Mouse (Mus musculus): ENCODE data around the gene Bid. TPM values are rescaled to one million over a fixed set of nuclear protein-coding genes. Genes with fewer than 3 reads are reported as not detected.
"Not testable (repeated sequence)": the region's sequence is repeated elsewhere in the genome, so short reads cannot be mapped to it uniquely, and the experiment has no call there.

Bid gene
- polyA plus RNA-seq, 1 experiment from 2014 or later = 12.2 TPM

DNA sequence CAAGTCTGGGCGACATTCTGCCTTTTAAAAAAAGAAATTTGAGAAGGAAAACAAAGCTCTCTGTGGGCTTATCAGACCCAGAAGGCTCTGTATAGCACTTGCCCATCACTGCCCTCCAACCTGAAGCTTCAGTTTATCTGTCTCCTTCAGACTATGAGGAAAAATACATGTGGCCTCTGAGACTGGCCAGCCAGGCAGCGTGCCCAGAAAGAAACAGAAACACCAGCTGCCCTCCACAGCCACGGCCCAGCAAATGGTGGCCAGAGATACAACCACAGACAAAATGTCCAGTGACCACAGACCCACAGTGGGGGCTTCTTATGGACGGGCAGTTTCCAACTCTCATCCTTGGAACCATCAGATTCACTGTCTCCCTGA, 2.1 kb downstream of the Bid start:
- Histone ChIP-seq H3K27me3 (ENCODE audit: control insufficient read depth, insufficient read depth, low read length) (peaks cover 3% of the 10 kb centered on the region; the same call in 1 of the 2 replicates), H3K36me3 (ENCODE audit: control insufficient read depth, insufficient read depth, low read length) (no peaks in the 10 kb centered on the region), H3K4me2 (no peak overlapping the region; the same call in 1 of the 2 replicates), H3K9me3 (replicated peaks; ENCODE audit: control insufficient read depth, low read length) (no peaks in the 10 kb centered on the region), H3K4me1 (ENCODE audit: control insufficient read depth, insufficient read depth, low read length) (peaks cover 11% of the 10 kb centered on the region), H3K9ac (ENCODE audit: low read depth, low read length) (no peak overlapping the region), H3K4me3 (ENCODE audit: low read depth, low read length) (no peak overlapping the region), H3K27ac (ENCODE audit: low read depth, low read length) (no peak overlapping the region)
- ATAC-seq (replicated peaks; ENCODE audit: insufficient number of reproducible peaks, low FRiP score, low TSS enrichment) = no peak
- 63% methylated on average over 4 of the region's 4 CpGs for WGBS (ENCODE audit: insufficient replicate concordance)

DNA sequence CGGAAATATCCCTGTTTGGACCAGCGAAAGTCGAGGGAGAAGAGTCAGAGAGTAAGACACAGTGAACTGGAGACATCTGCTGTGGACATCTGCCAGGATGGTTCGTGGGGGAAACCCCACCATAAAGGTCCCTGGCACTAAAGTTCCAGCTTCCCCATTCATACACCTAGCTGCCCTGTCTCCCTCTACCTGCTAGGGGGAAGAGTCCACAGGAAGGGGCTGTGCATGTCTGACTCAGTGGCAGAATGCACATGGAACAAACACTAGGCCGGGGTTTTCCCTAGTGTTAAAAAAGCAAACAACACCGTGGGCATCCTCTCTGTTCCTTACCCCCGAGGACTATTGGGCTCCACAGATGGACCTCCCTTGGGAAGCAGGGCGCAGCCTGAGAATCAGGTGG, 2.9 kb downstream of the Bid start:
- H3K36me3 ChIP-seq (ENCODE audit: control insufficient read depth, insufficient read depth, low read length) = no peaks in the 10 kb centered on the region
- no peak for ATAC-seq (replicated peaks; ENCODE audit: insufficient number of reproducible peaks, low FRiP score, low TSS enrichment)
- WGBS (ENCODE audit: insufficient replicate concordance) = 81% methylated on average over 8 of the region's 8 CpGs
- no peaks in the 10 kb centered on the region for H3K9me3 ChIP-seq (replicated peaks; ENCODE audit: control insufficient read depth, low read length)
- no peak overlapping the region for H3K4me2 ChIP-seq
- H3K27me3 ChIP-seq (ENCODE audit: control insufficient read depth, insufficient read depth, low read length) = peaks cover 3% of the 10 kb centered on the region; the same call in 1 of the 2 replicates
- H3K4me3 ChIP-seq (ENCODE audit: low read depth, low read length) = no peak overlapping the region
- no peak overlapping the region for H3K27ac ChIP-seq (ENCODE audit: low read depth, low read length)
- no peak overlapping the region for H3K9ac ChIP-seq (ENCODE audit: low read depth, low read length)
- peaks cover 11% of the 10 kb centered on the region for H3K4me1 ChIP-seq (ENCODE audit: control insufficient read depth, insufficient read depth, low read length)

DNA sequence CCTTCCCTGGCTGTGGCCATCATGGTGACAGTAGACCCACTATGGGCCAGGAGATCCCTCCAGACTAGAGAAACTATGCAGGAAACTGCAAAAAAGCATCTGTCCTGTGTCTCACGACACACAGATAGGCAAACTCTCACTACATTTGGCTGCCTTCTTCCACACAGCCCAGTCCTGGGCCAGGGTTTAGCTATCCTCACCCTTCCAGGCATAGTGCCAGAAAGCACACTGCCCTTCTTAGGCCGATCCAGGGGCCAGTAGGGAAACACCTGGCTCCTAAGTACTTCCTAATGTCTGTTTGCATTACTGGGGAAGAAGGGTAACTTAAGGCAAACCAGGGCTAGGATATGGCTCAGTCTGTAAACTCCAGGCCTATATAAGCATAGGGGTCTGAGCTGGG, 3.7 kb downstream of the Bid start:
- H3K4me3 ChIP-seq (ENCODE audit: low read depth, low read length) = no peak overlapping the region
- H3K9me3 ChIP-seq (replicated peaks; ENCODE audit: control insufficient read depth, low read length) = no peaks in the 10 kb centered on the region
- peaks cover 11% of the 10 kb centered on the region for H3K4me1 ChIP-seq (ENCODE audit: control insufficient read depth, insufficient read depth, low read length)
- H3K9ac ChIP-seq (ENCODE audit: low read depth, low read length) = no peak overlapping the region
- WGBS (ENCODE audit: insufficient replicate concordance) = 48% methylated on average over 2 of the region's 2 CpGs
- H3K27me3 ChIP-seq (ENCODE audit: control insufficient read depth, insufficient read depth, low read length) = peaks cover 3% of the 10 kb centered on the region; the same call in 1 of the 2 replicates
- no peak for ATAC-seq (replicated peaks; ENCODE audit: insufficient number of reproducible peaks, low FRiP score, low TSS enrichment)
- H3K36me3 ChIP-seq (ENCODE audit: control insufficient read depth, insufficient read depth, low read length) = no peaks in the 10 kb centered on the region
- no peak overlapping the region for H3K4me2 ChIP-seq
- no peak overlapping the region for H3K27ac ChIP-seq (ENCODE audit: low read depth, low read length)

DNA sequence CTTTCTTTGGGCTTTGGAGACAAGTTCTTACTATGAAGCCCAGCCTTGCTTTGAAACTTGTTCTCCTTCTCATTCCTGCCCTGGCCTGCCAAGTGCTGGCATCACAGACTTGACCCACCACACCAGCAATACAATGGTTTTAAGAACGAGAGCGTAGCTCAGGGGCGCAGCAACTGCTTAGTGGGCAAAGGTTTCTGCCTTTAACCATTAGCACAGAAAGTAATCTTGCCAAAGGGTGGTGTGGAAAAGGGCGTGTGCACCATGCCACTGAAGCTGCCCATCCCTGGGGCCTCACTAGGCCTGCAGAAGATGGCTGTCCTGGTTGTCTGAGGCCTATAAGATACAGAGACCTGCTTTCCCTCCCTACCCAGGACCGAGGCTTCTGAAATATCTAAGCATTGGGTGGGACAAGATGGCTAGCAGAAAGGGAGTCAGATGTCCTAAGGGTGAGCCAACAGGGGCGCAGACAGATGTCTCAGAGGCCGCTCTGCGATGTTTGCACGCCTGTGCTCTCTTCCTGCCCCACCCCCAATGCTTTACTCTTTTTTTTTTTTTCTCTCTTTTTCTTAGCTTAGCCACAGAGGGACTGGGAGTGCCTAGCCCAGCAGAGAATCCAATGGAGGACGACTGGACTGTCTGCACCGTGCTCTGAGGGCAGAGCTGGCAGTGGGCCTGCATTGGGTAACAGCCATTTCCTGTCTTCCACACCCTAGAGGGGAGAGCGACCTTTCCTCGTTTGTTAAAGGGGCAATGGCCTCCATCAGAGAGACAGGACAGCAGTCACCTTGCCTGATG, 5.2 kb downstream of the Bid start:
- H3K36me3 ChIP-seq (ENCODE audit: control insufficient read depth, insufficient read depth, low read length) = no peaks in the 10 kb centered on the region
- no peak overlapping the region for H3K4me3 ChIP-seq (ENCODE audit: low read depth, low read length)
- H3K9me3 ChIP-seq (replicated peaks; ENCODE audit: control insufficient read depth, low read length) = no peaks in the 10 kb centered on the region
- WGBS (ENCODE audit: insufficient replicate concordance) = 70% methylated on average over 13 of the region's 13 CpGs
- peaks cover 11% of the 10 kb centered on the region for H3K4me1 ChIP-seq (ENCODE audit: control insufficient read depth, insufficient read depth, low read length)
- no peak overlapping the region for H3K27ac ChIP-seq (ENCODE audit: low read depth, low read length)
- no peak overlapping the region for H3K9ac ChIP-seq (ENCODE audit: low read depth, low read length)
- no peak overlapping the region for H3K4me2 ChIP-seq
- H3K27me3 ChIP-seq (ENCODE audit: control insufficient read depth, insufficient read depth, low read length) = peaks cover 3% of the 10 kb centered on the region; the same call in 1 of the 2 replicates
- no peak for ATAC-seq (replicated peaks; ENCODE audit: insufficient number of reproducible peaks, low FRiP score, low TSS enrichment)

DNA sequence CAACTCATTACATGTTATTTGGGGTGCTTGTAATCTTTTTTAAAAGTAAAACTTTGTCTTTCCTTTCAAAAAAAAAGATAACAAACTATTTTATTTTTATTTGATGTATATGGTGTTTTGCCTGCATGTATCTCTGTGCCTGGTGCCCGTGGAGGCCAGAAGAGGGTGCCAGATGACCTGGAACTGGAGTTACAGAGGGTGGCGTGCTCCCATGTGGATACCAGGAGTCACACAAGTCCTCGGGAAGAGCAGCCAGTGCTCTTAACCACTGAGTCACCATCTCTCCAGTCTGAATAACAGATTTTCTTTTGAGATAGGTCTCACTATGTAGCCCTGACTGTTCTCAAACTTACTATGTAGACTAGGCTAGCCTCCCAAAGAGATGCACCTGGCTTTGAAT, 7.2 kb downstream of the Bid start:
- H3K4me3 ChIP-seq (ENCODE audit: low read depth, low read length) = no peak overlapping the region
- no peaks in the 10 kb centered on the region for H3K9me3 ChIP-seq (replicated peaks; ENCODE audit: control insufficient read depth, low read length)
- no peaks in the 10 kb centered on the region for H3K36me3 ChIP-seq (ENCODE audit: control insufficient read depth, insufficient read depth, low read length)
- no peaks in the 10 kb centered on the region for H3K27me3 ChIP-seq (ENCODE audit: control insufficient read depth, insufficient read depth, low read length)
- H3K4me1 ChIP-seq (ENCODE audit: control insufficient read depth, insufficient read depth, low read length) = peaks cover 5% of the 10 kb centered on the region
- no peak overlapping the region for H3K9ac ChIP-seq (ENCODE audit: low read depth, low read length)
- no peak overlapping the region for H3K27ac ChIP-seq (ENCODE audit: low read depth, low read length)
- ATAC-seq (replicated peaks; ENCODE audit: insufficient number of reproducible peaks, low FRiP score, low TSS enrichment) = no peak
- H3K4me2 ChIP-seq = no peak overlapping the region
- WGBS (ENCODE audit: insufficient replicate concordance) = 75% methylated on average over 3 of the region's 3 CpGs

DNA sequence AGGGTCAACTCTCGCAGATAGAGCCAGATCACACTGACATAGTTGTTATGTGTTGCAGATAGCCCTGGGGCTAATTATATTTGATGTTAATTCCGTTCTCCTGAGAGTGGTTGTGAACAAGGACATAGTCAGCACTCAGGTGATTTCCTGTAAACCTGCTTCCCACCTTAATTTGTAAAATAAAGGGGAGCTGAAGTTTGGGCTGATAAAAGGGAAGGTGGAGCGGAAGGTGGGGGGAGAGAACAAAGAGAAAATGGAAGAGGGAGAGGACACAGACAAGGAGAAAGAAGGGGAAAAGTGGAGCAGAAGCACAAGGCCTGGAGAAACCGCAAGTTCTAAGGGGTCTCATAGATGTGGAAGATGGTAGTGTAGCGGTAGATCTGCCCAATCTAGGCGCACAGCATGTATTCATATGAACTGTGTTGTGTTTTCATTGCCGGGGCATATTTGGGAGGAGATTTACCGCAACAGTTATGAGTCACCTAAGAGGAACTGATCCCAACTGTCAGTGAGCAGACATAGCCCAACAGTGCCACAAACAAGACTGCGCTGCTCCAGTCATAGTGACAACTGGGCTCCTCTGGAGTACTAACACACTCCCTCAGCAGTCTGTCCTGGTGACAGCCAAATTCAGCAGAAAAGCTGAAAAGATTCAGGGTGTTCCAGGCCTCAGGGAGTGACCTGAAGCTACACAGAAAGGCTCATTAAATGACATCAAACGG, 8.6 kb downstream of the Bid start:
- H3K4me3 ChIP-seq (ENCODE audit: low read depth, low read length); H3K4me2 ChIP-seq; H3K9ac ChIP-seq (ENCODE audit: low read depth, low read length); H3K27me3 ChIP-seq (ENCODE audit: control insufficient read depth, insufficient read depth, low read length); ATAC-seq (replicated peaks; ENCODE audit: insufficient number of reproducible peaks, low FRiP score, low TSS enrichment); H3K4me1 ChIP-seq (ENCODE audit: control insufficient read depth, insufficient read depth, low read length); H3K9me3 ChIP-seq (replicated peaks; ENCODE audit: control insufficient read depth, low read length); H3K27ac ChIP-seq (ENCODE audit: low read depth, low read length); H3K36me3 ChIP-seq (ENCODE audit: control insufficient read depth, insufficient read depth, low read length): not testable (repeated sequence)
- 87% methylated on average over 9 of the region's 10 CpGs for WGBS (ENCODE audit: insufficient replicate concordance)

DNA sequence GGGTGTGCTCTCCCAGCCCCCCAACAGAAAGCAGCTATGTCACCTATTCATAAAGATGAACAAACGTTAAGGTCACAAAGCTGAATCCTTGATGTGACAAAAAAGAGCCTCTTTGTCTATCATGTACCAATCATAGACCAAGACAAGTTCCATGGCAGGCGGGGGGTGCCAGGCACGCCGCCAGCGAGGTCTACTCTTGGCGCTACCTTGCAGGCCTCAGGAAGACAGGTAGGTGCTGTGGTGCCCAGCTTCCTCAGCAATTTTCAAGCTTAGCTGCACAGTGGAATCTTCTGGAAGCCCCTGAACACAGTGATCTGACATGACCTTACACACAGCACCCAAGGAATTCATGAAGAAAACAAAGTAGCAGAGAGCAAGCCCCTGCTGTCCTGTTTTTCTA, 10.1 kb downstream of the Bid start:
- Histone ChIP-seq H3K9ac (ENCODE audit: low read depth, low read length) (no peak overlapping the region), H3K27ac (ENCODE audit: low read depth, low read length) (no peak overlapping the region), H3K9me3 (replicated peaks; ENCODE audit: control insufficient read depth, low read length) (no peaks in the 10 kb centered on the region), H3K4me2 (no peak overlapping the region), H3K36me3 (ENCODE audit: control insufficient read depth, insufficient read depth, low read length) (no peaks in the 10 kb centered on the region), H3K27me3 (ENCODE audit: control insufficient read depth, insufficient read depth, low read length) (no peaks in the 10 kb centered on the region), H3K4me1 (ENCODE audit: control insufficient read depth, insufficient read depth, low read length) (no peaks in the 10 kb centered on the region), H3K4me3 (ENCODE audit: low read depth, low read length) (no peak overlapping the region)
- WGBS (ENCODE audit: insufficient replicate concordance) = 90% methylated on average over 6 of the region's 6 CpGs
- no peak for ATAC-seq (replicated peaks; ENCODE audit: insufficient number of reproducible peaks, low FRiP score, low TSS enrichment)

DNA sequence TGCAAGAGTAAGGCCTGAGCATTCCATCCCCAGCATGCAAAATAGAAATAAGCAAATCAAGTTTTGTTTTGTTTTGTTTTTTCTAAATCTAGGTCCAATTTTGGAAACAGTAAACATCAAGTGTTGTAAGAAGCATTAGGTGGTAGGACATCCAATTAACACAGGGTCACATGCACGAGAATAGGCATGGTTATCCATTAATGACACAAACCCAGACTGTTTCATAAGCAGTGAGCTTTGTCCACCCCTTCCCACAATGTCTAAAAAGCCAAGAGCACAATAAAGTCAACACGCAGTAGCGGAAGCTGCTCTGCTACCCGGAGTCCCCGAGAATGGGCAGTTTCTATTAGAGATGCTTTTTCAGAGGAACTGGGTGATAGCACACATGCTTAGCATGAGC, 11.5 kb downstream of the Bid start:
- WGBS (ENCODE audit: insufficient replicate concordance) = 89% methylated on average over 5 of the region's 5 CpGs
- Histone ChIP-seq H3K9me3 (replicated peaks; ENCODE audit: control insufficient read depth, low read length) (no peaks in the 10 kb centered on the region), H3K4me3 (ENCODE audit: low read depth, low read length) (no peak overlapping the region), H3K4me1 (ENCODE audit: control insufficient read depth, insufficient read depth, low read length) (no peaks in the 10 kb centered on the region), H3K36me3 (ENCODE audit: control insufficient read depth, insufficient read depth, low read length) (no peaks in the 10 kb centered on the region), H3K27ac (ENCODE audit: low read depth, low read length) (no peak overlapping the region), H3K9ac (ENCODE audit: low read depth, low read length) (no peak overlapping the region), H3K27me3 (ENCODE audit: control insufficient read depth, insufficient read depth, low read length) (no peaks in the 10 kb centered on the region), H3K4me2 (no peak overlapping the region)
- no peak for ATAC-seq (replicated peaks; ENCODE audit: insufficient number of reproducible peaks, low FRiP score, low TSS enrichment)
